ENCODE assay signal across 23 mouse cellular contexts in genomic region chr2:115947714-115948226, GRCm38 (mm10).
A peak's percentile ranks its signal among the peaks of the same experiment; 100 is the strongest.
DNase-seq lines count a peak whose midpoint lies in the region; ATAC-seq and TF ChIP-seq lines count a peak whose summit lies in the region.
"Had no signal": no experiment of that assay in that cellular context is flagged by ENCODE, and none has a peak within 500 bp of the region (broad histone marks: within the 10 kb centered on the region; RNA-seq: fewer than 3 reads in every experiment).

No protein-coding gene starts in this region.

- DNase-seq in forebrain, embryonic 14.5 days (ENCODE audit: low spot score) = no peak
- no peak for DNase-seq in hindbrain, embryonic 10.5 days (ENCODE audit: low spot score)
- peak; percentile 33 for DNase-seq in CH12.LX (ENCODE audit: extremely low read depth)
- peak; percentile 36 for DNase-seq in brain, embryonic 14.5 days (ENCODE audit: low read depth)
- DNase-seq in cerebellum, adult 9-11 months = no peak
- no peak for DNase-seq in lung, adult 18-20 months
- DNase-seq: adrenal gland, postnatal 10 days; cerebellum, postnatal 25 days; heart, adult 11 months; heart, postnatal 36 days; kidney, adult 8-10 months; kidney, postnatal 14 days; liver, embryonic 13.5 days; right cerebral cortex, adult 18-20 months had no signal

- no peak for TF ChIP-seq CTCF in CH12.LX (conservative IDR thresholded peaks at IDR 0.05 in 1 of 2, IDR thresholded peaks at IDR 0.05 in 1 of 2; ENCODE audit: low read depth in 2 of 2, low read length in 2 of 2)
- TF ChIP-seq CTCF in brain, embryonic 14.5 days (IDR thresholded peaks at IDR 0.05; ENCODE audit: borderline replicate concordance, extremely low read depth, insufficient read depth, insufficient read length) = no peak

- dilution Hi-C loops in CH12.LX (cut with MboI; ENCODE audit: extremely low pct_ligation_motif_present, extremely low pct_unique_long_range_greater_than_20kb, low sequenced_read_pairs) = no loop called here

- WGBS in forebrain, embryonic 14.5 days = 32% methylated on average over 7 of the region's 7 CpGs
- WGBS in forebrain, embryonic 16.5 days = 29% methylated on average over 7 of the region's 7 CpGs
- WGBS in hindbrain, embryonic 12.5 days = 43% methylated on average over 7 of the region's 7 CpGs
- WGBS in hindbrain, embryonic 10.5 days = 45% methylated on average over 7 of the region's 7 CpGs

- peaks cover 27% of the 10 kb centered on the region for H3K36me3 ChIP-seq in forebrain, embryonic 14.5 days (ENCODE audit: control insufficient read depth, insufficient read depth, low read length)
- H3K36me3 ChIP-seq in forebrain, embryonic 16.5 days (ENCODE audit: control insufficient read depth, insufficient read depth) = peaks cover 3% of the 10 kb centered on the region; the same call in 1 of the 2 replicates
- H3K36me3 ChIP-seq in hindbrain, embryonic 12.5 days = 0 out of 2 replicates have a peak, but pooled peaks cover 7% of the 10 kb centered on the region
- peaks cover 46% of the 10 kb centered on the region for H3K36me3 ChIP-seq in hindbrain, embryonic 10.5 days
- no peaks in the 10 kb centered on the region for H3K36me3 ChIP-seq in CH12.LX (replicated peaks in 1 of 2; ENCODE audit: control insufficient read depth in 1 of 2, insufficient read depth in 1 of 2, low read length in 1 of 2)
- H3K36me3 ChIP-seq: limb, embryonic 13.5 days; liver, embryonic 13.5 days; lung, embryonic 15.5 days had no signal

- in situ Hi-C loops in CH12.LX (cut with MboI; ENCODE audit: low pct_ligation_motif_present, low pct_unique_long_range_greater_than_20kb, low sequenced_read_pairs) = no loop called here

- H3K9me3 ChIP-seq in forebrain, embryonic 14.5 days (replicated peaks; ENCODE audit: control insufficient read depth, low read length) = no peaks in the 10 kb centered on the region
- no peaks in the 10 kb centered on the region for H3K9me3 ChIP-seq in forebrain, embryonic 16.5 days (ENCODE audit: control insufficient read depth, low read length)
- no peaks in the 10 kb centered on the region for H3K9me3 ChIP-seq in hindbrain, embryonic 12.5 days (replicated peaks)
- no peaks in the 10 kb centered on the region for H3K9me3 ChIP-seq in hindbrain, embryonic 10.5 days
- no peaks in the 10 kb centered on the region for H3K9me3 ChIP-seq in CH12.LX (replicated peaks; ENCODE audit: low read length)
- H3K9me3 ChIP-seq: limb, embryonic 13.5 days; liver, embryonic 13.5 days; lung, embryonic 15.5 days; midbrain, embryonic 10.5 days; neural tube, embryonic 12.5 days had no signal

- TF ChIP-seq EP300 in CH12.LX (IDR thresholded peaks at IDR 0.05; ENCODE audit: low read length) = no peak

- H3K79me2 ChIP-seq in CH12.LX (replicated peaks; ENCODE audit: control insufficient read depth, extremely low read depth, insufficient read depth, poor library complexity, severe bottlenecking) = no peaks in the 10 kb centered on the region

- no peak overlapping the region for H3K4me3 ChIP-seq in forebrain, embryonic 14.5 days (ENCODE audit: low read depth, low read length)
- no peak overlapping the region for H3K4me3 ChIP-seq in forebrain, embryonic 16.5 days (replicated peaks; ENCODE audit: low read length)
- no peak overlapping the region for H3K4me3 ChIP-seq in hindbrain, embryonic 12.5 days
- H3K4me3 ChIP-seq in hindbrain, embryonic 10.5 days = no peak overlapping the region
- H3K4me3 ChIP-seq in CH12.LX (replicated peaks in 1 of 3; ENCODE audit: low read depth in 2 of 3, low read length in 2 of 3, poor library complexity in 1 of 3) = no peak overlapping the region
- H3K4me3 ChIP-seq: limb, embryonic 13.5 days; liver, embryonic 13.5 days; lung, embryonic 15.5 days; midbrain, embryonic 10.5 days; neural tube, embryonic 12.5 days had no signal

- H3K27me3 ChIP-seq in forebrain, embryonic 14.5 days (replicated peaks; ENCODE audit: control insufficient read depth, insufficient read depth, low read length) = no peaks in the 10 kb centered on the region
- H3K27me3 ChIP-seq in forebrain, embryonic 16.5 days (replicated peaks; ENCODE audit: control insufficient read depth, insufficient read depth, low read length) = no peaks in the 10 kb centered on the region
- no peaks in the 10 kb centered on the region for H3K27me3 ChIP-seq in hindbrain, embryonic 12.5 days
- no peaks in the 10 kb centered on the region for H3K27me3 ChIP-seq in hindbrain, embryonic 10.5 days (ENCODE audit: insufficient read depth, poor library complexity, severe bottlenecking)
- no peaks in the 10 kb centered on the region for H3K27me3 ChIP-seq in CH12.LX (replicated peaks)
- H3K27me3 ChIP-seq: limb, embryonic 13.5 days; liver, embryonic 13.5 days; lung, embryonic 15.5 days; neural tube, embryonic 12.5 days had no signal

- no peak overlapping the region for H3K4me2 ChIP-seq in forebrain, embryonic 14.5 days (ENCODE audit: low read length)
- H3K4me2 ChIP-seq in forebrain, embryonic 16.5 days (ENCODE audit: low read length) = no peak overlapping the region
- H3K4me2 ChIP-seq in hindbrain, embryonic 12.5 days (replicated peaks) = no peak overlapping the region
- no peak overlapping the region for H3K4me2 ChIP-seq in CH12.LX (ENCODE audit: insufficient read depth, low read depth, poor library complexity, severe bottlenecking)
- H3K4me2 ChIP-seq: limb, embryonic 13.5 days; liver, embryonic 13.5 days; lung, embryonic 15.5 days; neural tube, embryonic 12.5 days had no signal

- ATAC-seq in forebrain, embryonic 14.5 days = 0 out of 2 replicates have a peak, but pooled peaks have one; percentile 30
- ATAC-seq in forebrain, embryonic 16.5 days = no peak
- ATAC-seq in hindbrain, embryonic 12.5 days (ENCODE audit: low FRiP score) = no peak
- ATAC-seq: activated CD4-positive, CD25-positive, alpha-beta regulatory T cell, adult 4 months had no signal

- no peak overlapping the region for H3K9ac ChIP-seq in forebrain, embryonic 14.5 days (ENCODE audit: low read length)
- H3K9ac ChIP-seq in forebrain, embryonic 16.5 days (replicated peaks; ENCODE audit: low read depth, low read length) = no peak overlapping the region
- H3K9ac ChIP-seq in hindbrain, embryonic 12.5 days = no peak overlapping the region
- no peak overlapping the region for H3K9ac ChIP-seq in CH12.LX (ENCODE audit: insufficient read depth, low read depth)
- H3K9ac ChIP-seq: limb, embryonic 13.5 days; liver, embryonic 13.5 days; lung, embryonic 15.5 days; neural tube, embryonic 12.5 days had no signal

- TF ChIP-seq RAD21 in CH12.LX (IDR thresholded peaks at IDR 0.05; ENCODE audit: low read depth, low read length) = no peak

- no peak overlapping the region for H3K27ac ChIP-seq in forebrain, embryonic 14.5 days (ENCODE audit: low read depth, low read length)
- H3K27ac ChIP-seq in forebrain, embryonic 16.5 days (ENCODE audit: low read length) = no peak overlapping the region; the same call in 1 of the 2 replicates
- peak overlapping the region; percentile 66; the same call in 1 of the 2 replicates for H3K27ac ChIP-seq in hindbrain, embryonic 12.5 days
- no peak overlapping the region for H3K27ac ChIP-seq in hindbrain, embryonic 10.5 days
- H3K27ac ChIP-seq in CH12.LX (ENCODE audit: insufficient read depth, low read depth) = no peak overlapping the region
- H3K27ac ChIP-seq: limb, embryonic 13.5 days; liver, embryonic 13.5 days; lung, embryonic 15.5 days; macrophage; midbrain, embryonic 10.5 days; neural tube, embryonic 12.5 days; stomach, postnatal 0 days had no signal

- peaks cover 4% of the 10 kb centered on the region; the same call in 1 of the 2 replicates for H3K4me1 ChIP-seq in forebrain, embryonic 14.5 days (ENCODE audit: control insufficient read depth, insufficient read depth, low read length)
- H3K4me1 ChIP-seq in forebrain, embryonic 16.5 days (replicated peaks; ENCODE audit: control insufficient read depth, insufficient read depth, low read length) = peaks cover 22% of the 10 kb centered on the region
- H3K4me1 ChIP-seq in hindbrain, embryonic 12.5 days = peaks cover 21% of the 10 kb centered on the region
- H3K4me1 ChIP-seq in hindbrain, embryonic 10.5 days (replicated peaks) = peaks cover 16% of the 10 kb centered on the region; the same call in 1 of the 2 replicates
- H3K4me1 ChIP-seq in CH12.LX (ENCODE audit: control insufficient read depth in 1 of 2, insufficient read depth in 2 of 2) = peaks cover 0 to 9% of the 10 kb centered on the region in 2 experiments; a peak in 2 of 4 replicates
- H3K4me1 ChIP-seq: liver, embryonic 13.5 days; midbrain, embryonic 10.5 days had no signal

- TF ChIP-seq POLR2A in CH12.LX (IDR thresholded peaks at IDR 0.05; ENCODE audit: low read depth, low read length) = no peak
- no peak for TF ChIP-seq POLR2A in brain, embryonic 14.5 days (IDR thresholded peaks at IDR 0.05; ENCODE audit: borderline replicate concordance, extremely low read depth, insufficient read depth, insufficient read length, poor library complexity, severe bottlenecking)

TF ChIP-seq in CH12.LX, 34 proteins besides CTCF, POLR2A, EP300 and RAD21:
- TF ChIP-seq MXI1 (IDR thresholded peaks at IDR 0.05; ENCODE audit: low read depth, low read length) = no peak
- peak; percentile 52 for TF ChIP-seq BHLHE40 (IDR thresholded peaks at IDR 0.05; ENCODE audit: low read depth, low read length)
- TF ChIP-seq JUN (IDR thresholded peaks at IDR 0.05; ENCODE audit: insufficient read depth, low read depth, low read length) = no peak

Comparison
In these comparisons a context has a peak if more than half of its experiments do, and no peak if none do; other contexts are left out.
1. DNase-seq: peak in CH12.LX (single experiment) and brain, embryonic 14.5 days (single experiment); none in forebrain, embryonic 14.5 days (single experiment), hindbrain, embryonic 10.5 days (single experiment), cerebellum, adult 9-11 months (single experiment) and lung, adult 18-20 months (0 of 2).